Mouse (Mus musculus) forebrain, embryonic 14.5 days (tissue): ENCODE measurements around the gene Sept3. TPM values are rescaled to one million over a fixed set of nuclear protein-coding genes. Genes with fewer than 3 reads are reported as not detected.
"Not testable (repeated sequence)": the region's sequence is repeated elsewhere in the genome, so short reads cannot be mapped to it uniquely, and the experiment has no call there.

Source experiments
- ATAC-seq: fragments of 200-750 bp; cut with Nextera tagmentation; 2 replicates; pipeline ENCODE4 v1.8.0; 2017; ENCODE audit warnings: mild to moderate bottlenecking, moderate library complexity
- DNase-seq: peaks from one replicate; pipeline ENCODE4 v3.0.0-alpha.2; 2015; ENCODE audit warnings: low spot score
- H3K27ac ChIP-seq: fragments of 300-500 bp; sonication (generic); 2 replicates; pipeline ENCODE4 v1.5.1; 2014; ENCODE audit warnings: low read depth, mild to moderate bottlenecking, control low read depth, low read length, moderate library complexity
- H3K27me3 ChIP-seq: fragments of 300-500 bp; sonication (generic); replicated peaks from 2 replicates; pipeline ENCODE4 v1.6.1; 2014; ENCODE audit warnings: low read length, control low read depth, mixed read lengths; ENCODE audit not compliant: control insufficient read depth, insufficient read depth
- H3K36me3 ChIP-seq: fragments of 300-500 bp; sonication (generic); 2 replicates; pipeline ENCODE4 v1.6.1; 2014; ENCODE audit warnings: low read length, control low read depth; ENCODE audit not compliant: control insufficient read depth, insufficient read depth
- H3K4me1 ChIP-seq: fragments of 300-500 bp; sonication (generic); 2 replicates; pipeline ENCODE4 v1.6.1; 2014; ENCODE audit warnings: antibody characterized with exemption, low read length, control low read depth; ENCODE audit not compliant: control insufficient read depth, insufficient read depth
- H3K4me2 ChIP-seq: fragments of 300-500 bp; sonication (generic); 2 replicates; pipeline ENCODE4 v1.6.1; 2014; ENCODE audit warnings: mild to moderate bottlenecking, control low read depth, low read length
- H3K4me3 ChIP-seq: fragments of 300-500 bp; sonication (generic); 2 replicates; pipeline ENCODE4 v1.5.1; 2014; ENCODE audit warnings: low read depth, low read length, control low read depth
- H3K9ac ChIP-seq: fragments of 300-500 bp; sonication (generic); 2 replicates; pipeline ENCODE4 v1.6.1; 2014; ENCODE audit warnings: mild to moderate bottlenecking, low read length, control low read depth, moderate library complexity
- H3K9me3 ChIP-seq: fragments of 300-500 bp; sonication (generic); replicated peaks from 2 replicates; pipeline ENCODE4 v1.6.1; 2016; ENCODE audit warnings: low read length, control low read depth, mixed read lengths; ENCODE audit not compliant: control insufficient read depth
- WGBS: fragments of 180-500 bp; shearing (Covaris S2); extraction: QIAGEN DNeasy Blood & Tissue Kit; methylation state at CpG from one replicate; pipeline ENCODE4 v1.1.7; 2014; 5-methylcytosine and 5-hydroxymethylcytosine counted together
- polyA plus RNA-seq: library from polyadenylated mRNA; unstranded; fragments of >200 nt; fragmentation: Nextera tagmentation; extraction: Ambion mirVana; gene quantifications from 2 replicates; pipeline ENCODE4 v1.2.1, GENCODE M21; 2014

Gene Sept3
- polyA plus RNA-seq, 1 experiment from 2014 or later: 225 TPM

- H3K27me3 ChIP-seq: no peaks in the 10 kb centered on the region
- peak overlapping the region; percentile 92 for H3K4me2 ChIP-seq
- ATAC-seq (no peak), DNase-seq (no peak)
- H3K27ac ChIP-seq: no peak overlapping the region
- H3K9ac ChIP-seq: peak overlapping the region; percentile 77
- H3K9me3 ChIP-seq: no peaks in the 10 kb centered on the region
- H3K36me3 ChIP-seq: no peaks in the 10 kb centered on the region
- 67% methylated on average over 3 of the region's 3 CpGs for WGBS
- peak overlapping the region; percentile 67 for H3K4me3 ChIP-seq
- H3K4me1 ChIP-seq: peaks cover 4% of the 10 kb centered on the region; the same call in 1 of the 2 replicates
These were observed 31.4 kb upstream of the Sept3 start for GRCm38 (mm10) chr15:82243311-82243710.

- WGBS: 5% methylated on average over 12 of the region's 12 CpGs
- H3K36me3 ChIP-seq: no peaks in the 10 kb centered on the region
- peak overlapping the region; percentile 63; the same call in 1 of the 2 replicates for H3K27ac ChIP-seq
- no peaks in the 10 kb centered on the region for H3K9me3 ChIP-seq
- peak overlapping the region; percentile 67 for H3K4me3 ChIP-seq
- peak overlapping the region; percentile 92 for H3K4me2 ChIP-seq
- H3K9ac ChIP-seq: peak overlapping the region; percentile 77
- H3K27me3 ChIP-seq: no peaks in the 10 kb centered on the region
- DNase-seq: no peak
- no peak for ATAC-seq
- H3K4me1 ChIP-seq: peaks cover 4% of the 10 kb centered on the region; the same call in 1 of the 2 replicates
These were observed 31.0 kb upstream of the Sept3 start for GRCm38 (mm10) chr15:82243742-82244114.

GRCm38 (mm10) chr15:82244115-82244804, 30.4 kb upstream of the Sept3 start, which contains the start of gene Cenpm:
TSS of gene Cenpm (minus strand) at chr15:82244748.
- Histone ChIP-seq H3K4me3 (peak within 1 kb of the TSS; percentile 67), H3K4me1 (peaks cover 4% of the 10 kb centered on the region; the same call in 1 of the 2 replicates), H3K27me3 (no peaks in the 10 kb centered on the region), H3K4me2 (peak within 1 kb of the TSS; percentile 92), H3K9ac (peak within 1 kb of the TSS; percentile 77), H3K36me3 (no peaks in the 10 kb centered on the region), H3K9me3 (no peaks in the 10 kb centered on the region), H3K27ac (peak within 1 kb of the TSS; percentile 83; the same call in 1 of the 2 replicates)
- peak; percentile 96 for DNase-seq
- peak; percentile 99 for ATAC-seq
- under 1% methylated on average over 64 of the region's 65 CpGs for WGBS

GRCm38 (mm10) chr15:82244805-82245161, 29.9 kb upstream of the Sept3 start:
- ATAC-seq, H3K36me3 ChIP-seq, H3K4me1 ChIP-seq, H3K27me3 ChIP-seq, H3K9me3 ChIP-seq, DNase-seq: not testable (repeated sequence)
- Histone ChIP-seq H3K4me2 (peak overlapping the region; percentile 92), H3K4me3 (peak overlapping the region; percentile 67), H3K9ac (peak overlapping the region; percentile 77), H3K27ac (peak overlapping the region; percentile 83; the same call in 1 of the 2 replicates)
- 20% methylated on average over 9 of the region's 9 CpGs for WGBS

- no peak for ATAC-seq
- no peak for DNase-seq
- no peak overlapping the region for H3K4me2 ChIP-seq
- H3K4me3 ChIP-seq: no peak overlapping the region
- H3K9me3 ChIP-seq: no peaks in the 10 kb centered on the region
- H3K4me1 ChIP-seq: peaks cover 4% of the 10 kb centered on the region; the same call in 1 of the 2 replicates
- 87% methylated on average over 3 of the region's 3 CpGs for WGBS
- H3K36me3 ChIP-seq: no peaks in the 10 kb centered on the region
- H3K27ac ChIP-seq: no peak overlapping the region
- no peaks in the 10 kb centered on the region for H3K27me3 ChIP-seq
- H3K9ac ChIP-seq: no peak overlapping the region
These were observed 27.4 kb upstream of the Sept3 start for GRCm38 (mm10) chr15:82247131-82247776.

GRCm38 (mm10) chr15:82251579-82251978, 23.1 kb upstream of the Sept3 start:
- peaks cover 6% of the 10 kb centered on the region for H3K4me1 ChIP-seq
- H3K27ac ChIP-seq: no peak overlapping the region
- no peak overlapping the region for H3K9ac ChIP-seq
- H3K27me3 ChIP-seq: no peaks in the 10 kb centered on the region
- DNase-seq (no peak), ATAC-seq (no peak)
- WGBS: 100% methylated on average over 3 of the region's 3 CpGs
- H3K9me3 ChIP-seq: no peaks in the 10 kb centered on the region
- no peak overlapping the region for H3K4me2 ChIP-seq
- H3K4me3 ChIP-seq: no peak overlapping the region
- no peaks in the 10 kb centered on the region for H3K36me3 ChIP-seq

- Histone ChIP-seq H3K9me3 (no peaks in the 10 kb centered on the region), H3K27me3 (no peaks in the 10 kb centered on the region), H3K27ac (no peak within 1 kb of the TSS), H3K9ac (no peak within 1 kb of the TSS), H3K4me2 (no peak within 1 kb of the TSS), H3K4me3 (no peak within 1 kb of the TSS), H3K36me3 (no peaks in the 10 kb centered on the region), H3K4me1 (peaks cover 10% of the 10 kb centered on the region)
- DNase-seq: no peak
- no peak for ATAC-seq
- WGBS: 86% methylated on average over 6 of the region's 6 CpGs
These were observed 22.6 kb upstream of the Sept3 start, which contains the start of gene 1500009C09Rik for GRCm38 (mm10) chr15:82252097-82252496. TSS of gene 1500009C09Rik (plus strand) at chr15:82252397.

- H3K9me3 ChIP-seq: no peaks in the 10 kb centered on the region
- 40% methylated on average over 4 of the region's 4 CpGs for WGBS
- peak; percentile 6; the same call in 1 of the 2 replicates for ATAC-seq
- peak; percentile 39 for DNase-seq
- no peaks in the 10 kb centered on the region for H3K36me3 ChIP-seq
- no peaks in the 10 kb centered on the region for H3K27me3 ChIP-seq
- peaks cover 15% of the 10 kb centered on the region for H3K4me1 ChIP-seq
- peak overlapping the region; percentile 89 for H3K27ac ChIP-seq
- H3K4me2 ChIP-seq: peak overlapping the region; percentile 47
- H3K4me3 ChIP-seq: no peak overlapping the region
- no peak overlapping the region for H3K9ac ChIP-seq
These were observed 19.4 kb upstream of the Sept3 start for GRCm38 (mm10) chr15:82255248-82255647.

- ATAC-seq (peak; percentile 97), DNase-seq (peak; percentile 96)
- Histone ChIP-seq H3K9me3 (no peaks in the 10 kb centered on the region), H3K27ac (peak overlapping the region; percentile 89), H3K27me3 (no peaks in the 10 kb centered on the region), H3K4me3 (peak overlapping the region; percentile 47), H3K4me2 (peak overlapping the region; percentile 47), H3K9ac (peak overlapping the region; percentile 51), H3K36me3 (no peaks in the 10 kb centered on the region), H3K4me1 (peaks cover 15% of the 10 kb centered on the region)
- WGBS: 4% methylated on average over 10 of the region's 10 CpGs
These were observed 18.7 kb upstream of the Sept3 start for GRCm38 (mm10) chr15:82255944-82256383.
